Mouse (Mus musculus) myocyte (in vitro differentiated cells): ENCODE data around the gene Trak1. TPM values are rescaled to one million over a fixed set of nuclear protein-coding genes. Genes with fewer than 3 reads are reported as not detected.

Experiments
- H3K27me3 ChIP-seq: one replicate; pipeline ENCODE4 v1.6.1; 2011; ENCODE audit not compliant: control insufficient read depth, insufficient read depth, insufficient read length
- H3K36me3 ChIP-seq: one replicate; pipeline ENCODE4 v1.6.1; 2011; ENCODE audit not compliant: control insufficient read depth, insufficient read depth
- H3K4me2 ChIP-seq: one replicate; pipeline ENCODE4 v1.6.1; 2011; ENCODE audit warnings: low read depth, control low read depth
- H3K4me3 ChIP-seq: one replicate; pipeline ENCODE4 v1.5.1; 2011; ENCODE audit warnings: mild to moderate bottlenecking, control low read depth, moderate library complexity
- H3K79me2 ChIP-seq: one replicate; pipeline ENCODE4 v1.6.1; 2011; ENCODE audit not compliant: control insufficient read depth, insufficient read depth
- H3ac ChIP-seq: one replicate; pipeline ENCODE4 v1.6.1; 2011; ENCODE audit not compliant: control insufficient read depth, insufficient read length
- CEBPB ChIP-seq: IDR thresholded peaks from 2 replicates; pipeline ENCODE4 v1.6.1; 2011; ENCODE audit warnings: mild to moderate bottlenecking, moderate library complexity; ENCODE audit not compliant: poor library complexity, insufficient read depth, severe bottlenecking
- E2F4 ChIP-seq: IDR thresholded peaks from one replicate; pipeline ENCODE4 v1.6.1; 2011; ENCODE audit warnings: mild to moderate bottlenecking, control low read depth, moderate library complexity; ENCODE audit not compliant: insufficient read depth
- MAX ChIP-seq: IDR thresholded peaks from one replicate; pipeline ENCODE4 v1.6.1; 2011; ENCODE audit warnings: low read depth, mild to moderate bottlenecking, control low read depth
- MYOD1 ChIP-seq, 3 experiments: IDR thresholded peaks; one replicate each; pipeline ENCODE4 v1.6.1; 2011; ENCODE audit warnings: control low read depth in 2 of 3, low read depth in 2 of 3, mild to moderate bottlenecking in 2 of 3, moderate library complexity in 1 of 3; ENCODE audit not compliant: insufficient read length in 2 of 3, control insufficient read depth in 1 of 3
- MYOG ChIP-seq, 3 experiments: IDR thresholded peaks; one replicate each; pipeline ENCODE4 v1.6.1; 2011; ENCODE audit warnings: control low read depth in 2 of 3, low read depth in 2 of 3, mild to moderate bottlenecking in 2 of 3; ENCODE audit not compliant: insufficient read length in 2 of 3, control insufficient read depth in 1 of 3, insufficient read depth in 1 of 3
- POLR2A ChIP-seq: IDR thresholded peaks from one replicate; pipeline ENCODE4 v1.6.1; 2011; ENCODE audit warnings: low read depth, mild to moderate bottlenecking, control low read depth, moderate library complexity; ENCODE audit not compliant: insufficient read length
- POLR2AphosphoS2 ChIP-seq: IDR thresholded peaks from one replicate; pipeline ENCODE4 v1.6.1; 2011; ENCODE audit warnings: low read depth, control low read depth; ENCODE audit not compliant: insufficient read length
- REST ChIP-seq: IDR thresholded peaks from one replicate; pipeline ENCODE4 v1.6.1; 2011; ENCODE audit warnings: mild to moderate bottlenecking, control low read depth, moderate library complexity; ENCODE audit not compliant: insufficient read depth, insufficient read length
- SRF ChIP-seq: IDR thresholded peaks from one replicate; pipeline ENCODE4 v1.6.1; 2011; ENCODE audit warnings: low read depth; ENCODE audit not compliant: control insufficient read depth, insufficient read length
- TCF12 ChIP-seq: IDR thresholded peaks from one replicate; pipeline ENCODE4 v1.6.1; 2011; ENCODE audit warnings: mild to moderate bottlenecking, control low read depth; ENCODE audit not compliant: poor library complexity, insufficient read depth, severe bottlenecking
- TCF3 ChIP-seq: IDR thresholded peaks from one replicate; pipeline ENCODE4 v1.6.1; 2011; ENCODE audit warnings: low read depth, control low read depth; ENCODE audit not compliant: insufficient read length
- USF1 ChIP-seq: IDR thresholded peaks from one replicate; pipeline ENCODE4 v1.6.1; 2011; ENCODE audit warnings: low read depth, mild to moderate bottlenecking, control low read depth, moderate library complexity
- polyA plus RNA-seq: library from polyadenylated mRNA; unstranded; fragments of >200 nt; fragmentation: generic; extraction: Trizol; gene quantifications from one replicate; pipeline ENCODE4 v1.2.1, GENCODE M21; 2012; ENCODE audit warnings: missing spikeins

The Trak1 gene
- polyA plus RNA-seq, 1 experiment = 60.8 TPM

- Histone ChIP-seq H3K36me3 (no peaks in the 10 kb centered on the region), H3K4me2 (peak overlapping the region; percentile 35), H3ac (no peak overlapping the region), H3K79me2 (peaks cover 69% of the 10 kb centered on the region), H3K27me3 (no peaks in the 10 kb centered on the region), H3K4me3 (no peak overlapping the region)
- TF ChIP-seq MYOD1 (IDR thresholded peaks at IDR 0.05; ENCODE audit: control insufficient read depth in 1 of 3, insufficient read length in 2 of 3, low read depth in 2 of 3) (peak in 1 of 3 experiments; percentile 57), MYOG (IDR thresholded peaks at IDR 0.05; ENCODE audit: control insufficient read depth in 1 of 3, insufficient read depth in 1 of 3, insufficient read length in 2 of 3, low read depth in 2 of 3) (peak in 2 of 3 experiments; percentile 15 to 51), E2F4 (no peak)
These were observed 61.1 kb downstream of the Trak1 start for GRCm38 (mm10) chr9:121358418-121358817.

- H3K27me3 ChIP-seq = no peaks in the 10 kb centered on the region
- TF ChIP-seq MYOD1 (IDR thresholded peaks at IDR 0.05; ENCODE audit: control insufficient read depth in 1 of 3, insufficient read length in 2 of 3, low read depth in 2 of 3) (no peak), USF1 (no peak), REST (no peak), POLR2AphosphoS2 (no peak), E2F4 (no peak), SRF (no peak), MAX (no peak), TCF12 (no peak), TCF3 (no peak), POLR2A (no peak)
These were observed 62.1 kb downstream of the Trak1 start for GRCm38 (mm10) chr9:121359266-121359972.

GRCm38 (mm10) chr9:121360327-121360954 is 63.1 kb downstream of the Trak1 start:
- Histone ChIP-seq H3ac (no peak overlapping the region), H3K4me2 (no peak overlapping the region), H3K36me3 (no peaks in the 10 kb centered on the region), H3K27me3 (no peaks in the 10 kb centered on the region), H3K4me3 (no peak overlapping the region), H3K79me2 (peaks cover 58% of the 10 kb centered on the region)
- TF ChIP-seq MAX (no peak), CEBPB (no peak), POLR2AphosphoS2 (no peak), E2F4 (no peak), SRF (no peak), TCF12 (no peak), TCF3 (no peak), USF1 (no peak), REST (no peak), MYOG (IDR thresholded peaks at IDR 0.05; ENCODE audit: control insufficient read depth in 1 of 3, insufficient read depth in 1 of 3, insufficient read length in 2 of 3, low read depth in 2 of 3) (no peak), MYOD1 (IDR thresholded peaks at IDR 0.05; ENCODE audit: control insufficient read depth in 1 of 3, insufficient read length in 2 of 3, low read depth in 2 of 3) (no peak), POLR2A (no peak)

More at GRCm38 (mm10) chr9:121359266-121359972, 62.1 kb downstream of the Trak1 start:
- no peaks in the 10 kb centered on the region for H3K36me3 ChIP-seq
- H3K79me2 ChIP-seq = peaks cover 60% of the 10 kb centered on the region
- no peak overlapping the region for H3ac ChIP-seq
- no peak overlapping the region for H3K4me3 ChIP-seq
- no peak overlapping the region for H3K4me2 ChIP-seq

- H3K27me3 ChIP-seq = no peaks in the 10 kb centered on the region
- H3K79me2 ChIP-seq = peaks cover 53% of the 10 kb centered on the region
- no peak overlapping the region for H3K4me3 ChIP-seq
- H3K36me3 ChIP-seq = no peaks in the 10 kb centered on the region
- no peak overlapping the region for H3K4me2 ChIP-seq
- TF ChIP-seq MAX (no peak), USF1 (no peak), E2F4 (no peak), MYOG (IDR thresholded peaks at IDR 0.05; ENCODE audit: control insufficient read depth in 1 of 3, insufficient read depth in 1 of 3, insufficient read length in 2 of 3, low read depth in 2 of 3) (no peak), SRF (no peak)
- H3ac ChIP-seq = no peak overlapping the region
These were observed 63.7 kb downstream of the Trak1 start for GRCm38 (mm10) chr9:121361010-121361409.

DNA sequence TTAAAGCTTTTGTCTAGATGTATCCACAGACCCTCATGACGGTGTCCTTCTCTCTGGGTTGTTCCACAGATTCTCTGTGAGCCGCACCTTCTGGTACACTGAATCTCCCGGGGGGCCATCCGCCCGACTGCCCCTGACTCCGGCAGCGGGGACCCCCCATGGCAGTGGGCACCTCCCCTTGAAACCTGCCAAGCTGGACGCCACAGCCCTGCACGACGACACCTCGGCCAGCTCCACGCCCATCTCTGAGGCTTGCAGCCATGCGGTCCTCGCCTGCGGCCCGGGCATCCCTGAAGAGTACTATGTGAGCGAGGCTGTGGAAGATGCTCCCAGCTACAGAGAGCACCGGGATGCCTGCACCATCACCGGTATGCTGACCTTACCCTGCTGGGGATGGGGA is 66.6 kb downstream of the Trak1 start:
- H3K36me3 ChIP-seq = no peaks in the 10 kb centered on the region
- H3ac ChIP-seq = no peak overlapping the region
- H3K4me2 ChIP-seq = no peak overlapping the region
- H3K27me3 ChIP-seq = no peaks in the 10 kb centered on the region
- TF ChIP-seq E2F4 (no peak), MYOD1 (IDR thresholded peaks at IDR 0.05; ENCODE audit: control insufficient read depth in 1 of 3, insufficient read length in 2 of 3, low read depth in 2 of 3) (no peak), MAX (no peak), MYOG (IDR thresholded peaks at IDR 0.05; ENCODE audit: control insufficient read depth in 1 of 3, insufficient read depth in 1 of 3, insufficient read length in 2 of 3, low read depth in 2 of 3) (no peak), CEBPB (no peak), POLR2AphosphoS2 (no peak), USF1 (no peak), POLR2A (no peak), REST (no peak), TCF12 (no peak), SRF (no peak), TCF3 (no peak)
- peaks cover 35% of the 10 kb centered on the region for H3K79me2 ChIP-seq
- no peak overlapping the region for H3K4me3 ChIP-seq
